Mouse (Mus musculus) erythroblast, embryonic 14.5 days (primary cell): ENCODE measurements around the gene Pth. TPM values are rescaled to one million over a fixed set of nuclear protein-coding genes. Genes with fewer than 3 reads are reported as not detected.

Experiments used
- H3K27me3 ChIP-seq: 2 replicates; pipeline ENCODE4 v1.6.1; 2012; ENCODE audit warnings: inconsistent platforms; ENCODE audit not compliant: control insufficient read depth
- H3K36me3 ChIP-seq: 2 replicates; pipeline ENCODE4 v1.6.1; 2012; ENCODE audit warnings: mild to moderate bottlenecking, inconsistent platforms; ENCODE audit not compliant: control insufficient read depth
- H3K4me1 ChIP-seq: 2 replicates; pipeline ENCODE4 v1.6.1; 2012; ENCODE audit warnings: inconsistent platforms; ENCODE audit not compliant: control insufficient read depth
- H3K4me3 ChIP-seq: replicated peaks from 2 replicates; pipeline ENCODE3; 2012; ENCODE audit warnings: moderate library complexity, mild to moderate bottlenecking, inconsistent platforms
- H3K9me3 ChIP-seq: 2 replicates; pipeline ENCODE4 v1.6.1; 2012; ENCODE audit warnings: low read length, inconsistent platforms, mixed read lengths; ENCODE audit not compliant: control insufficient read depth
- GATA1 ChIP-seq: IDR thresholded peaks from 2 replicates; pipeline ENCODE4 v1.6.1; 2012; ENCODE audit warnings: low read length, inconsistent platforms, mixed read lengths
- TAL1 ChIP-seq: IDR thresholded peaks from 3 replicates; pipeline ENCODE4 v1.6.1; 2012; ENCODE audit warnings: low read length, inconsistent platforms, mixed read lengths
- polyA plus RNA-seq: library from polyadenylated mRNA; stranded (reverse); fragments of >175 nt; gene quantifications from 2 replicates; pipeline ENCODE4 v1.2.3, GENCODE M21; 2012

The Pth gene
- polyA plus RNA-seq, 1 experiment = not detected

GRCm38 (mm10) chr7:113347694-113348093, 40.7 kb downstream of the Pth start:
- TF ChIP-seq TAL1 (no peak), GATA1 (no peak)
- H3K4me1 ChIP-seq = peaks cover 8% of the 10 kb centered on the region
- H3K4me3 ChIP-seq = no peak overlapping the region
- H3K36me3 ChIP-seq = no peaks in the 10 kb centered on the region
- H3K9me3 ChIP-seq = no peaks in the 10 kb centered on the region
- H3K27me3 ChIP-seq = no peaks in the 10 kb centered on the region

DNA sequence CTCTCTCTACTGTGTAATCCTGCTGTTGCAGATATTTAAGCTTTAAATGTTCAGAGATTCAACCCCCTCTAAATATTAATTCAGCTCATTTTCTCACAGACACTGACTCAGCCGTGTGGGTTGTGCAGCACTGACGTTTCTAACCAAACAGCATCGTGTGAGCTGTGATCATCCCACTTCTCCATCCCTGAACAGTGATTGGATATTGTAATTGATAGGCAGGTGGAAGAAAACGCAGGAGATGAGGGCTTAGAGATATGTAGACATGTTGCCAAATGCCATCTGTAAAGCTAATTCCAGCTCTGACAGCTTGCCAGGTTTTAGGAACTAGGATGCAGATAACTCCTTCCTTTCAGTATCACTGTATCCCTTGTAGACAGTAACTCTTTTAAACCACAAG, 41.1 kb downstream of the Pth start:
- TF ChIP-seq TAL1 = no peak
- TF ChIP-seq GATA1 = no peak
- Histone ChIP-seq H3K36me3 (no peaks in the 10 kb centered on the region), H3K4me1 (peaks cover 8% of the 10 kb centered on the region), H3K27me3 (no peaks in the 10 kb centered on the region), H3K4me3 (no peak overlapping the region), H3K9me3 (no peaks in the 10 kb centered on the region)

Other genes with a start within 250 kb of the Pth start
- 0.01 TPM in 1 of 2 replicates, not detected in the other for gene Arntl, start 181.1 kb downstream of the Pth start, polyA plus RNA-seq
- 0.30 and 1.3 TPM in 2 replicates for gene Btbd10, start 19.2 kb downstream of the Pth start, polyA plus RNA-seq
- gene Far1, start 125.3 kb upstream of the Pth start, polyA plus RNA-seq = 0.12 and 0.22 TPM in 2 replicates